Mouse (Mus musculus) bone marrow, adult 2 months (tissue): ENCODE data around the gene Tsc22d2.

Source experiments
- CTCF ChIP-seq: fragments of 200-500 bp; IDR thresholded peaks from 2 replicates; pipeline ENCODE4 v1.5.1; 2011; ENCODE audit warnings: low read length, control low read depth; ENCODE audit not compliant: control insufficient read depth, insufficient read depth
- POLR2A ChIP-seq: fragments of 200-500 bp; IDR thresholded peaks from 2 replicates; pipeline ENCODE4 v1.6.1; 2011; ENCODE audit warnings: low read depth, mild to moderate bottlenecking, control low read depth, low read length, borderline replicate concordance; ENCODE audit not compliant: control insufficient read depth

DNA sequence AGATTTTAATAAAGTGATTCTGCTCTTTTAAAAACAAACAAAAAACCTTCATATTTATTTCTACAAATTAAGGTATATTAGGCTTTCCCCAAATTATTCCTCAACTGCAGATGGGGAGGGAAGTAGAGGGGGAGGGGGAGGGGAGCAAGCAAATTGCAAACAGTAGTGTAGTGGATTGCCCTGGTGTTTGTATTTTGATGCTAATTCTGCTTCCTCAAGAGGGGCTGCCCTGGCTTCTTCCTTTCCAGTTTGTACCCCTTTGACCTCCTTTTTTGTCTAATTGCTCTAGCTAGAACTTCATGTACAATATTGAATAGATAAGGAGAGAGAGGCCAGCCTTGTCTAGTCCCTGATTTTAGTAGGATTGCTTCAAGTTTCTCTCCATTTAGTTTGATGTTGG is 90.2 kb downstream of the Tsc22d2 start:
- TF ChIP-seq CTCF (no peak), POLR2A (no peak)
